Mouse (Mus musculus) thymus, adult 2 months (tissue): ENCODE results near the gene Ppy.

ENCODE experiments used
- CTCF ChIP-seq: fragments of 200-500 bp; IDR thresholded peaks from 2 replicates; pipeline ENCODE4 v1.5.1; 2012; ENCODE audit warnings: mild to moderate bottlenecking, control low read depth, low read length, moderate library complexity, borderline replicate concordance; ENCODE audit not compliant: control insufficient read depth, poor library complexity, insufficient read depth; ENCODE audit errors: extremely low read depth
- POLR2A ChIP-seq: fragments of 200-500 bp; IDR thresholded peaks from 2 replicates; pipeline ENCODE4 v1.6.1; 2012; ENCODE audit warnings: mild to moderate bottlenecking, low read length, control low read depth, moderate library complexity; ENCODE audit not compliant: control insufficient read depth, poor library complexity, insufficient read depth; ENCODE audit errors: extremely low read depth

DNA sequence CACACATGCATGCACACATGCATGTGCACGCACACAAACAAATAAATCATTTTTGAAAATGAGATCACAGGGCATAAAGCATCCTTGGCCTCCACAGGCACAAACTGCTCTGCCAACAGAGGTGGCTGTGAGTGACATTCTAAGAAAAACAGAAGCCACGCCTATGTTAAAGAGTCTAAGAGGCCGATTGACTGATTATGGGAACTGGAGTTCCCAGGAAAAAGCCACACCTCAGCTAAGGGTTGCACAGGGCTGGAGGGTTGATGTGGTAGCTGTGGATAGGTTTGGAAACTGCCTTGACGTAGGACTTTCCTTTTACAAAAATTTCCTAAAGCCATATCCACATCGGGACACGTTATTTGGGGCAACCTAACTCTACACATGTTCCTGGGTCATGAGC, 16.3 kb upstream of the Ppy start:
- TF ChIP-seq CTCF = no peak
- TF ChIP-seq POLR2A = no peak
